Mouse (Mus musculus): Measurements from ENCODE around the gene Tor1aip2. TPM values are rescaled to one million over a fixed set of nuclear protein-coding genes. Genes with fewer than 3 reads are reported as not detected.

Gene Tor1aip2
- total RNA-seq, 1 experiment from 2014 or later, result 76.6 TPM

DNA sequence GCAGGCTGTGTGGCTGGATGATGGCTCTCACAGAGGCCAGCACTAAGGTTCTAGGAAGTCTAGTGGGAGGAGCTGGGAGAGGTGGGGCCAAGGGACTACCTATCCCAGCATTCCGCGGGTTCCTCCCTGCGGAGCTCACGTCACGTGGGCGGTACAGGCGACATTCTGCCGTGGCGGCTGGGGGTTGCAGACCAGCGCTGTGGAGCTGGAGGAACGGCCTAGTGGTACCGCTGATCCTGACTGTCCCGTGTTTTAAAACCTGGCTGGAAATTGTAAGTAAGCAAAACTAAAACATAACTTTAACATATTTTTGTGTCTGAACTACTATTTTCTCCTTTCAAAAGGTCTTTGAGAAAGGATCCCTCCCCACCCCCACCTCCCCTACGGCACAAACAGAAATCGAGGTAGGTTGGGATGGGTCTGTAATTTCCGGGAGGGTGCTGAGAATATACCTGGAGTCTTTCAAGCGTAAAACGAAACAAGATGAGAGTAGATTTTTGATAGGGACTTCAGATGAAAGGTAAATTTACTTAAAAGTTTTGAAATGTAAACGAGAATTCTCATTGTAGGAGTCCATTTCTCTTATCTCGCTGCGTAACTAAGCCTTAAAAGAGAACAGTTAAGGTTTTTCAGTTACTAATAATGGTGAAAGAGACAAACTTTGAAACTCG, 5.7 kb downstream of the Tor1aip2 start:
- peak; percentile 63 for ATAC-seq (replicated peaks; ENCODE audit: low read depth, poor library complexity, severe bottlenecking)

GRCm38 (mm10) chr1:156041451-156042241, 6.4 kb downstream of the Tor1aip2 start:
- no peak for ATAC-seq (replicated peaks; ENCODE audit: low read depth, poor library complexity, severe bottlenecking)

DNA sequence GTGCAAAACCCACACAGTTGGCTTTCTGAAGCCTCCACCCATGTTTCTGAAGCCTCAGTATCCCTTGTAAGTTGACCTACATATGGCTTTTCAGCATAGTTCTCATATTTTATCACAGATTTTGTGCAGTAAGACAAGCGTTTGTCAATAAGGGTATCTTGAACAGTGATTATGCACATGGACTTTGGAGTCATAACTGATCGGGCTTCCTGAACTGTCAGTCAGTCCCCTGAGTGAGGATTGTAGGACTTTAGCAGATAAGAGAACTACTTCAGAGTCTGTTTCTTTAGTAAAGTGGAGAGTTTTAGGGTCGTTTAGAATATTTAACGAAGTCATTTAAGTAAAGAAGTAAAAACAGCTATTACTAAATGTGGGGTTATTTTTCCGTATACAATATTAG, 7.3 kb downstream of the Tor1aip2 start:
- ATAC-seq (replicated peaks; ENCODE audit: low read depth, poor library complexity, severe bottlenecking), result no peak

- peak; percentile 70 for ATAC-seq (replicated peaks; ENCODE audit: low read depth, poor library complexity, severe bottlenecking)
These were observed 7.8 kb downstream of the Tor1aip2 start for GRCm38 (mm10) chr1:156043027-156043426.

DNA sequence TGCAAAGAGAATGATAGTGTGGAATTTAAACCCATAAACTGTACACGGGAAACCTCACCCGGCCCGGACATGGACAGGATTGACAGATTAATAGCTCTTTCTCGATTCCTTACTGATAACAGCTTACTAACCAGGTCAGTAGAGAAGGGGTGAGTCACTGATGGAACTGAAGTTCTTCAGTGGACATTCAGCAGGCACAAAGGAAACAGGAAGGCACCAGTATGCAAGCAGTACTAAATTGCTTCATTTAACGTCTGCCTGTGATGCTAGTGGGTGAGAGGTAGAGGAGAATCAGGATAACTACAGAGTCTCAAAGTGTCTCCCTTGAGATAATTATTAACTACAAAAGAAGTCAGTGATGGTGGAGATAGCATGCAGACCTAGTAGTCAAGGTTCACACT, 9.0 kb downstream of the Tor1aip2 start:
- no peak for ATAC-seq (replicated peaks; ENCODE audit: low read depth, poor library complexity, severe bottlenecking)

DNA sequence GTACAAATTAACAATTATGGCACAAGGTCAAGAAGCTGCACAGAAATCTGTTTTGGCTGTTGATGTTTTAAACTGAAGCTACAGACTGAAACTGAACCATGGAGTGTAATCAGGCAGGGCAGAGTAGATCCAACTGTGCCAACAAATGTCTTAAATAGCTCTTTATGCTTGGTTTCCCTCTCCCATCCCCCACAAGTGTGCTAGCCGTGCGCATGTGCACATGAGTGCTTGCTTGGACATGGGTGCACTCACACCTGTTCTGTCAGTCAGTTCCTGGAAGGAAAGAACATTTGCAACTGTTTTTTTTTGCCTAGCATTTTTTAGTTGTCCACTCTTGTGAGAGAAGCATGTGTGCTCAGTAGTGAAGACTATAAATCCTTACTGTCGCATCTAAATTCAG, 11.5 kb downstream of the Tor1aip2 start:
- no peak for ATAC-seq (replicated peaks; ENCODE audit: low read depth, poor library complexity, severe bottlenecking)

DNA sequence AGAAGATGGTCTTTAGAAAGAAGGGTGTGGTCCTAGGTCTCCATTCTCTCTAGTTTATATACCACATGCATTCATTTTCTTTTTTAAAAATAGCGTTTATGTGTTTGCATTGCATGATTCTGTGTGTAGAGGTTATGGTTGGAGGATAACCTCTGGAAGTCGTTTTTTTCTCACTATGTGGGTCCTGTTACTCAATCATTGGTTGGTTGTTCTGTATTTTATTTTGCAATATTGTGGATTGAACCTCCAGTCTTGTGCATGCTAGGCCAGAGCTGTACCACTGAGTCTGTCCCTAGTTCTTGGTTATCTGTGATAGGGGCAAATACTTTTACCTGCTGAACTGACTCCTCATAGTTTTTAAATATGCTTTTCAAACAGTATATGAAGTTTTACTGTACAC, 23.0 kb downstream of the Tor1aip2 start:
- no peak for ATAC-seq (replicated peaks; ENCODE audit: low read depth, poor library complexity, severe bottlenecking)

- ATAC-seq (replicated peaks; ENCODE audit: low read depth, poor library complexity, severe bottlenecking), result no peak
These were observed 27.0 kb downstream of the Tor1aip2 start for GRCm38 (mm10) chr1:156062193-156062592.

DNA sequence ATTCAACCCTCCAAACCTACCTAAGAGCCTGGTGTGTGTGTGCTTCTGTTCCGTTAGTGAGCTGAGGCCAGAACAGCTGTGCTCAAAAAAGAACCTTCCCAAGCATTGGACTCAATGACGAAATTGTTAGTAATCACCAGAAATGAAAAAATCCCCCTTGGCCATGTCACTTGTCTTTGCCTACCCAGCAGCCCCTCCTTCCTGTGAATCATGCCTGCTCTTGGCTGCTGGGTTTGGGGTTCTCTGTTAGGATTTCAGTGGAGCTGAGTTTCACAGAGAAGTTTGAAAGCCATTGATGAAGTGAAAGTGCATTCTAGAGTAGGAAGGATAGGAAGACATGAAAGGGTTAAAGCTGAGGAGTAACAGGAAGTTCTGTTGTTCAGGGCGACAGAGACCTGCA, 30.9 kb downstream of the Tor1aip2 start:
- ATAC-seq (replicated peaks; ENCODE audit: low read depth, poor library complexity, severe bottlenecking), result peak; percentile 82

DNA sequence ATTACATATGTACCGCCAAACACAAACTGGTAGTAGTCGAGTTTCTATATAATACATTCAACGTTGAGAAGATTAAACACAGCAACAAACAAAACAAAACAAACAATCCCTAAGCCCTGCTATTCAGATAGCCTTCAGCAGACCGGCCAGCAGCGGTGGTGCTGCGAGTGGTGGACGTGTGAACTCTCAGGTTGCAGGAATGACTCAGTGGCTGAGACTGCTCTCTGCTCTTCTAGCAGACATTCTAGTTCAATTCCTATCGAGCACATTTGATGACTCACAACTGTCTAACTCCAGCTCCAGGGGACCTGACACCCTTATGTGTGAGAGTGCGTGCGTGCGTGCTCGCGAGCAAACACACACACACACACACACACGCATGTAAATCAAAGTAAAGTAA, 34.9 kb downstream of the Tor1aip2 start:
- ATAC-seq (replicated peaks; ENCODE audit: low read depth, poor library complexity, severe bottlenecking), result no peak

DNA sequence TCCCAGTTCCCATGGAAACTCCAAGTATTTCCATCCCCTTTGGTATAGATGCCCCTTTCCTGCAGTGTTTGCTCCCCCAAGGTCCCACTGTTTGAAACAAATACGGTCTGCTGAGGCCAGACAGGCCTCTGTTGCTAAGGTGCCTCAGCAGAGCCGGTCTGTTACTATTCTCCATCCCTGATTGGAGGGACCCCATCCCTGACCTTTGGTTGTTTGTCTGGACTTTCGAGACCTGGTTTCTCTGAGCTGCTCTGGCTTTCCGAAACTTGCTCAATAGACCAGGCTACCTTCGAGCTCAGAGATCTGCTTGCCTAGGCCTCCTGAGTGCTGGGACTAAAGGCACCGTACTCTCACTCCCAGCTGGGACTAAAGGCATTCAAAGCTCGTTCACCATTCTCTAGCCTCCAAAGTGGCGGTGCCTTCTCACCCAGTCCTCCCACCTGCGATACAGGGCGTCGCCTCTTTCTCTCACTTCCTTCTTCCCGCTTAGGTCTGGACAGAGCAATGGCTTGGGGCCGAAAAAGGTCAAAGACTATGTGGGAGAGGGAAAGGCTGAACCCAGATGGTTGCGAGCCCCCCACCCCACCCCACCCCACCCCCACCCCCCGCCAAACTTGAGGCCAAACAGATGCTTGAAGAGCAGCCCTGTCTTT, 38.1 kb downstream of the Tor1aip2 start:
- ATAC-seq (replicated peaks; ENCODE audit: low read depth, poor library complexity, severe bottlenecking), result no peak

- no peak for ATAC-seq (replicated peaks; ENCODE audit: low read depth, poor library complexity, severe bottlenecking)
These were observed 39.4 kb downstream of the Tor1aip2 start for GRCm38 (mm10) chr1:156074575-156074974.

DNA sequence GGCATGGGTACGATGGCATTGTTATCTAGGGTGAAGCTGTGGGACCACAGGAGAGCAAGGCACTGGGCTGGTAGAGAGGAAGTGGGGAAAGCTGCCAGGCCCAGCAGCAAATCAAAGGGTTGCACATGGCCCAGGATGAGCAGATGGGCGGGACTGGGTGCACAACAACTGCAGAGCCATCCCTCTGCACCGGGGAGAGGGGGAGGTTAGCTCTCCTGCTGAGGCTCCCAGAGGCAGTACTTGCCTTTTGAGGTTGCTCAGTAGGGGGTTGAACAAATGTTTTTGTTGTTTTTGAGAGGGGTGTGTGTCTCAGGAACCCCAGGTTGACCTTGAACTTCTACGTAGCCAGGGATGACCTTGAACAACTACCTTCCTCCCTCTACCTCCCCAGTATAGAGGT, 41.3 kb downstream of the Tor1aip2 start:
- ATAC-seq (replicated peaks; ENCODE audit: low read depth, poor library complexity, severe bottlenecking), result peak; percentile 95

GRCm38 (mm10) chr1:156077655-156078054, 42.5 kb downstream of the Tor1aip2 start:
- ATAC-seq (replicated peaks; ENCODE audit: low read depth, poor library complexity, severe bottlenecking), result no peak

- no peak for ATAC-seq (replicated peaks; ENCODE audit: low read depth, poor library complexity, severe bottlenecking)
These were observed 49.4 kb downstream of the Tor1aip2 start for GRCm38 (mm10) chr1:156084603-156085002.

GRCm38 (mm10) chr1:156085770-156086169, 50.6 kb downstream of the Tor1aip2 start:
- peak; percentile 78 for ATAC-seq (replicated peaks; ENCODE audit: low read depth, poor library complexity, severe bottlenecking)

DNA sequence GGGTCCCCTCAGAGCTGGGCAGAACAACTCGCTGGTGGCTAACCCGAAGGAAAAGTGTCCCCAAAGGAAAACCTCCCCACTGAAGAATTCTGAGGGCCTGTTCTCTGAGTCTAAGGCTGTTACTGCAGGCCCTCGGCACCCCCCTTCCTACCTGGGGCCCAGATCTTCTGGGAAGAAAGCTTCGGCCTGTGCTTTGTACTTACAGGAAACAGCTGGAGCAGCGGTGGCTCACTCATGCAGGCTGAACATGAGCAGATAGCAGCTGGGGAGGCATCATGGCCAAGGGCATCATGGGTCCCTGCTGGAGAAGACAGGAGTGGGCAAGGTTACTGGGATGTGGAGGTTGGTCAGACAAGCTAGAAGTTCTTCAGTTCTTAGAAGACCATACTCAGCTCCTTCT, 52.4 kb downstream of the Tor1aip2 start:
- no peak for ATAC-seq (replicated peaks; ENCODE audit: low read depth, poor library complexity, severe bottlenecking)

- ATAC-seq (replicated peaks; ENCODE audit: low read depth, poor library complexity, severe bottlenecking), result peak; percentile 79
These were observed 54.4 kb downstream of the Tor1aip2 start for GRCm38 (mm10) chr1:156089561-156089960.

GRCm38 (mm10) chr1:156090042-156090441, 54.8 kb downstream of the Tor1aip2 start:
- no peak for ATAC-seq (replicated peaks; ENCODE audit: low read depth, poor library complexity, severe bottlenecking)

DNA sequence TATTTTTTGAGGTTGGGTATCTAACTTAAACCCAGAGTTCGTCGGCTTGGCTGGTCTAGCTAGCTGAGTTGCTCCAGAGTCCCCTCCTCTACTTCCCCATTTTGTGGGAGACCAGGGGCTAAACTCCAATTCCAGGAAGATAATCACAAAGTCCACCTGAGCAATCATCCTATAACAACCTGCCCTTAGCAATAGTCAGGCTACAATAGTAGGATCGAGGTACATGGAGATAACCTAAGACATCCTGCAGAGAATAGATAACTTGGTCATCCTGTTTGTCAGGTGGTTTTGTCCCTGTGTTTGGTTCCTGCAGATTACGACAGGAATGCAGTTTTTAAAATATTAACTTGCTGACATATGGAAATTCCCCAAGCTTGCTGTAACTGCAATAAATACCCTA, 56.6 kb downstream of the Tor1aip2 start:
- ATAC-seq (replicated peaks; ENCODE audit: low read depth, poor library complexity, severe bottlenecking), result no peak

DNA sequence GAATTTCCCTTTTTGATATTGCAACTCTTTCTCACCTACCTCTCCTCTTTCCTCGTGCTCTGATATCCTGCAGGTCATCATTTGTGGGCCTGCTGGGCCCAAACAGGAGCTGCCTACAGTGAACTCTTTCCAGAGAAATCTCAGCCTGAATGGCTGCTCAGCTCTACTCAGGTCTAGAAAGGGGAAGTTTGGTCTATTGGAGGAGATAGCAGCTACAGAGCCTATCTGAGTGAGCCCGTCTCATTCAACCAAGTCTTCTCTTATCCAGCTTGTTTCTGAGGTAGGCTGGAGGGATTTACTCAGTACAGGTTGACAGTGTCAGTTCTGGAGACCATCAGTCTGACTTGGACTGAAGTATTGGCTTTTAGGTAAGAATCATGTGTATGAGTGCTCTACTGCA, 68.6 kb downstream of the Tor1aip2 start:
- peak; percentile 61; the same call in 1 of the 2 replicates for ATAC-seq (replicated peaks; ENCODE audit: low read depth, poor library complexity, severe bottlenecking)
